Mouse (Mus musculus): ENCODE results near the gene Plekhg3. TPM values are rescaled to one million over a fixed set of nuclear protein-coding genes. Genes with fewer than 3 reads are reported as not detected.

Gene Plekhg3
- polyA plus RNA-seq, 1 experiment = 11.2 TPM

DNA sequence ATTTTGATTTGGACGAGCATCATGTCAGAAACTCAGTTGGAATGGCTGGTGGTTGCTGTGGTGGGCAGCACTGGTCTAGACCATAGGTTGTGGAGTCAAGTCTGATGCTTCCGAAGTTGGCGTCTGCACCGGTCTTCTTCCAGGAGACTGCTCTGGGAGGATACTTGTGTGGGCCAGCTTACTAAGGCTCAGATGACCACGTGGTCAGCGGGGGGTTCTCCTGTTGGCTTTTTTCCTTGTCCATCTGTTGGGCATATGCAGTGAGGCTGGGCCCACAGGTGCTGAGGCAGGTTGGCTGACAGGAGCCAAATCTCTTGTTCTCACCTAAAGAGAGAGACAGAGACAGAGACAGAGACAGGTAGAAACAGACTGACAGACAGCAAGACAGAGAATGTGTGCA is 44.1 kb downstream of the Plekhg3 start:
- Histone ChIP-seq H3K79me2 (ENCODE audit: control insufficient read depth, insufficient read depth) (no peaks in the 10 kb centered on the region), H3K36me3 (ENCODE audit: control insufficient read depth, insufficient read depth) (peaks cover 14% of the 10 kb centered on the region), H3K4me2 (ENCODE audit: low read depth) (no peak overlapping the region), H3K4me3 (no peak overlapping the region), H3K27me3 (ENCODE audit: control insufficient read depth, insufficient read depth, insufficient read length) (no peaks in the 10 kb centered on the region), H3ac (ENCODE audit: control insufficient read depth, insufficient read length) (no peak overlapping the region)
- TF ChIP-seq TCF3 (IDR thresholded peaks at IDR 0.05; ENCODE audit: insufficient read length, low read depth) (no peak), E2F4 (IDR thresholded peaks at IDR 0.05; ENCODE audit: insufficient read depth) (no peak), CEBPB (IDR thresholded peaks at IDR 0.05; ENCODE audit: insufficient read depth, poor library complexity, severe bottlenecking) (no peak), TCF12 (IDR thresholded peaks at IDR 0.05; ENCODE audit: insufficient read depth, poor library complexity, severe bottlenecking) (no peak), SRF (IDR thresholded peaks at IDR 0.05; ENCODE audit: control insufficient read depth, insufficient read length, low read depth) (no peak), MYOD1 (IDR thresholded peaks at IDR 0.05; ENCODE audit: control insufficient read depth in 1 of 3, insufficient read length in 2 of 3, low read depth in 2 of 3) (no peak), REST (IDR thresholded peaks at IDR 0.05; ENCODE audit: insufficient read depth, insufficient read length) (no peak), POLR2A (IDR thresholded peaks at IDR 0.05; ENCODE audit: insufficient read length, low read depth) (no peak), POLR2AphosphoS2 (IDR thresholded peaks at IDR 0.05; ENCODE audit: insufficient read length, low read depth) (no peak), MAX (IDR thresholded peaks at IDR 0.05; ENCODE audit: low read depth) (no peak)

- H3K4me3 ChIP-seq = no peak overlapping the region
- TF ChIP-seq POLR2A (IDR thresholded peaks at IDR 0.05; ENCODE audit: insufficient read length, low read depth) (no peak), POLR2AphosphoS2 (IDR thresholded peaks at IDR 0.05; ENCODE audit: insufficient read length, low read depth) (no peak), MYOD1 (IDR thresholded peaks at IDR 0.05; ENCODE audit: control insufficient read depth in 1 of 3, insufficient read length in 2 of 3, low read depth in 2 of 3) (no peak), REST (IDR thresholded peaks at IDR 0.05; ENCODE audit: insufficient read depth, insufficient read length) (no peak), CEBPB (IDR thresholded peaks at IDR 0.05; ENCODE audit: insufficient read depth, poor library complexity, severe bottlenecking) (no peak), SRF (IDR thresholded peaks at IDR 0.05; ENCODE audit: control insufficient read depth, insufficient read length, low read depth) (no peak), MYOG (IDR thresholded peaks at IDR 0.05; ENCODE audit: control insufficient read depth in 1 of 3, insufficient read depth in 1 of 3, insufficient read length in 2 of 3, low read depth in 2 of 3) (no peak), TCF12 (IDR thresholded peaks at IDR 0.05; ENCODE audit: insufficient read depth, poor library complexity, severe bottlenecking) (no peak), E2F4 (IDR thresholded peaks at IDR 0.05; ENCODE audit: insufficient read depth) (no peak), MAX (IDR thresholded peaks at IDR 0.05; ENCODE audit: low read depth) (no peak), TCF3 (IDR thresholded peaks at IDR 0.05; ENCODE audit: insufficient read length, low read depth) (no peak), USF1 (IDR thresholded peaks at IDR 0.05; ENCODE audit: low read depth) (no peak)
- no peak overlapping the region for H3K4me2 ChIP-seq (ENCODE audit: low read depth)
- H3K27me3 ChIP-seq (ENCODE audit: control insufficient read depth, insufficient read depth, insufficient read length) = no peaks in the 10 kb centered on the region
- H3K79me2 ChIP-seq (ENCODE audit: control insufficient read depth, insufficient read depth) = no peaks in the 10 kb centered on the region
- peaks cover 6% of the 10 kb centered on the region for H3K36me3 ChIP-seq (ENCODE audit: control insufficient read depth, insufficient read depth)
- no peak overlapping the region for H3ac ChIP-seq (ENCODE audit: control insufficient read depth, insufficient read length)
Observed at GRCm38 (mm10) chr12:76576061-76576460, 45.4 kb downstream of the Plekhg3 start.

- no peaks in the 10 kb centered on the region for H3K79me2 ChIP-seq (ENCODE audit: control insufficient read depth, insufficient read depth)
- TF ChIP-seq SRF (IDR thresholded peaks at IDR 0.05; ENCODE audit: control insufficient read depth, insufficient read length, low read depth) = no peak
- no peak for TF ChIP-seq CEBPB (IDR thresholded peaks at IDR 0.05; ENCODE audit: insufficient read depth, poor library complexity, severe bottlenecking)
- no peak for TF ChIP-seq TCF12 (IDR thresholded peaks at IDR 0.05; ENCODE audit: insufficient read depth, poor library complexity, severe bottlenecking)
- TF ChIP-seq MYOD1 (IDR thresholded peaks at IDR 0.05; ENCODE audit: control insufficient read depth in 1 of 3, insufficient read length in 2 of 3, low read depth in 2 of 3) = no peak
- no peak for TF ChIP-seq POLR2AphosphoS2 (IDR thresholded peaks at IDR 0.05; ENCODE audit: insufficient read length, low read depth)
- no peak for TF ChIP-seq E2F4 (IDR thresholded peaks at IDR 0.05; ENCODE audit: insufficient read depth)
- no peak for TF ChIP-seq MAX (IDR thresholded peaks at IDR 0.05; ENCODE audit: low read depth)
- TF ChIP-seq TCF3 (IDR thresholded peaks at IDR 0.05; ENCODE audit: insufficient read length, low read depth) = no peak
- TF ChIP-seq POLR2A (IDR thresholded peaks at IDR 0.05; ENCODE audit: insufficient read length, low read depth) = no peak
- TF ChIP-seq USF1 (IDR thresholded peaks at IDR 0.05; ENCODE audit: low read depth) = no peak
- no peak for TF ChIP-seq REST (IDR thresholded peaks at IDR 0.05; ENCODE audit: insufficient read depth, insufficient read length)
- no peak for TF ChIP-seq MYOG (IDR thresholded peaks at IDR 0.05; ENCODE audit: control insufficient read depth in 1 of 3, insufficient read depth in 1 of 3, insufficient read length in 2 of 3, low read depth in 2 of 3)
- H3K4me2 ChIP-seq (ENCODE audit: low read depth) = no peak overlapping the region
- peaks cover 6% of the 10 kb centered on the region for H3K36me3 ChIP-seq (ENCODE audit: control insufficient read depth, insufficient read depth)
- no peaks in the 10 kb centered on the region for H3K27me3 ChIP-seq (ENCODE audit: control insufficient read depth, insufficient read depth, insufficient read length)
- no peak overlapping the region for H3K4me3 ChIP-seq
- H3ac ChIP-seq (ENCODE audit: control insufficient read depth, insufficient read length) = no peak overlapping the region
Observed at GRCm38 (mm10) chr12:76576806-76577205, 46.1 kb downstream of the Plekhg3 start.

GRCm38 (mm10) chr12:76577858-76578257 is 47.2 kb downstream of the Plekhg3 start:
- Histone ChIP-seq H3K79me2 (ENCODE audit: control insufficient read depth, insufficient read depth) (no peaks in the 10 kb centered on the region), H3K4me2 (ENCODE audit: low read depth) (no peak overlapping the region), H3K36me3 (ENCODE audit: control insufficient read depth, insufficient read depth) (peaks cover 6% of the 10 kb centered on the region)

More at GRCm38 (mm10) chr12:76577858-76578257, 47.2 kb downstream of the Plekhg3 start:
- H3ac ChIP-seq (ENCODE audit: control insufficient read depth, insufficient read length) = no peak overlapping the region
- TF ChIP-seq POLR2A (IDR thresholded peaks at IDR 0.05; ENCODE audit: insufficient read length, low read depth) (no peak), MYOG (IDR thresholded peaks at IDR 0.05; ENCODE audit: control insufficient read depth in 1 of 3, insufficient read depth in 1 of 3, insufficient read length in 2 of 3, low read depth in 2 of 3) (no peak), REST (IDR thresholded peaks at IDR 0.05; ENCODE audit: insufficient read depth, insufficient read length) (no peak), CEBPB (IDR thresholded peaks at IDR 0.05; ENCODE audit: insufficient read depth, poor library complexity, severe bottlenecking) (no peak), USF1 (IDR thresholded peaks at IDR 0.05; ENCODE audit: low read depth) (no peak), E2F4 (IDR thresholded peaks at IDR 0.05; ENCODE audit: insufficient read depth) (no peak), POLR2AphosphoS2 (IDR thresholded peaks at IDR 0.05; ENCODE audit: insufficient read length, low read depth) (no peak), MAX (IDR thresholded peaks at IDR 0.05; ENCODE audit: low read depth) (no peak), TCF12 (IDR thresholded peaks at IDR 0.05; ENCODE audit: insufficient read depth, poor library complexity, severe bottlenecking) (no peak), TCF3 (IDR thresholded peaks at IDR 0.05; ENCODE audit: insufficient read length, low read depth) (no peak), SRF (IDR thresholded peaks at IDR 0.05; ENCODE audit: control insufficient read depth, insufficient read length, low read depth) (no peak), MYOD1 (IDR thresholded peaks at IDR 0.05; ENCODE audit: control insufficient read depth in 1 of 3, insufficient read length in 2 of 3, low read depth in 2 of 3) (no peak)
- H3K4me3 ChIP-seq = no peak overlapping the region
- no peaks in the 10 kb centered on the region for H3K27me3 ChIP-seq (ENCODE audit: control insufficient read depth, insufficient read depth, insufficient read length)
